In genomic region chr2:3964351-3964750, GRCm38 (mm10) we compare ENCODE assay signal across 8 mouse cellular contexts. TPM values are rescaled to one million over a fixed set of nuclear protein-coding genes. Genes with fewer than 3 reads are reported as not detected.
DNase-seq lines count a peak whose midpoint lies in the region; ATAC-seq and TF ChIP-seq lines count a peak whose summit lies in the region.

No protein-coding gene starts in this region.

- TF ChIP-seq CTCF in cerebellum, adult 2 months (IDR thresholded peaks at IDR 0.05; ENCODE audit: borderline replicate concordance, insufficient read depth, low read depth, low read length) = no peak

- WGBS in cerebellum, adult 2 months = 91% methylated on average over 4 of the region's 4 CpGs
- WGBS in embryonic facial prominence, embryonic 15.5 days = 93% methylated on average over 4 of the region's 4 CpGs
- 93% methylated on average over 4 of the region's 4 CpGs for WGBS in limb, embryonic 13.5 days

- H3K4me2 ChIP-seq in embryonic facial prominence, embryonic 15.5 days (replicated peaks) = no peak overlapping the region
- H3K4me2 ChIP-seq in limb, embryonic 13.5 days (replicated peaks) = no peak overlapping the region

- no peaks in the 10 kb centered on the region for H3K27me3 ChIP-seq in cerebellum, adult 2 months (ENCODE audit: control insufficient read depth, insufficient read depth, low read length)
- H3K27me3 ChIP-seq in embryonic facial prominence, embryonic 15.5 days = no peaks in the 10 kb centered on the region
- H3K27me3 ChIP-seq in limb, embryonic 13.5 days = no peaks in the 10 kb centered on the region

- ATAC-seq in cerebellum, adult (ENCODE audit: insufficient number of reproducible peaks, low FRiP score, low TSS enrichment) = peak; percentile 100
- ATAC-seq in embryonic facial prominence, embryonic 15.5 days (ENCODE audit: insufficient number of reproducible peaks, low FRiP score, low TSS enrichment, low read depth) = peak; percentile 100
- peak; percentile 100 for ATAC-seq in limb, embryonic 13.5 days (ENCODE audit: low FRiP score, low read depth)

- H3K9ac ChIP-seq in embryonic facial prominence, embryonic 15.5 days = no peak overlapping the region
- no peak overlapping the region for H3K9ac ChIP-seq in limb, embryonic 13.5 days

- H3K27ac ChIP-seq in cerebellum, adult 2 months (ENCODE audit: insufficient read depth, low read length) = no peak overlapping the region
- no peak overlapping the region for H3K27ac ChIP-seq in embryonic facial prominence, embryonic 15.5 days (replicated peaks)
- H3K27ac ChIP-seq in limb, embryonic 13.5 days = no peak overlapping the region

- no peak overlapping the region for H3K4me3 ChIP-seq in cerebellum, adult 2 months (replicated peaks; ENCODE audit: insufficient read depth, low read depth, low read length)
- no peak overlapping the region for H3K4me3 ChIP-seq in embryonic facial prominence, embryonic 15.5 days (replicated peaks)
- H3K4me3 ChIP-seq in limb, embryonic 13.5 days = no peak overlapping the region

- H3K9me3 ChIP-seq in embryonic facial prominence, embryonic 15.5 days (replicated peaks) = no peaks in the 10 kb centered on the region
- H3K9me3 ChIP-seq in limb, embryonic 13.5 days = 0 out of 2 replicates have a peak, but pooled peaks cover 3% of the 10 kb centered on the region

- no peaks in the 10 kb centered on the region for H3K36me3 ChIP-seq in embryonic facial prominence, embryonic 15.5 days
- H3K36me3 ChIP-seq in limb, embryonic 13.5 days = no peaks in the 10 kb centered on the region

- no peaks in the 10 kb centered on the region for H3K4me1 ChIP-seq in cerebellum, adult 2 months (ENCODE audit: control insufficient read depth, insufficient read depth, low read length)
- H3K4me1 ChIP-seq in embryonic facial prominence, embryonic 15.5 days = no peaks in the 10 kb centered on the region
- no peaks in the 10 kb centered on the region for H3K4me1 ChIP-seq in limb, embryonic 13.5 days

- DNase-seq in cerebellum, adult 2 months = no peak
- DNase-seq in CD4-positive, CD25-positive, alpha-beta regulatory T cell, adult 2 months (ENCODE audit: low read depth, low spot score) = peak; percentile 59
- DNase-seq in retina, postnatal 7 days (ENCODE audit: low read depth, low spot score) = peak; percentile 92
- DNase-seq in testis, postnatal 10 days (ENCODE audit: low spot score) = no peak
- DNase-seq in layer of hippocampus, postnatal 10 days (ENCODE audit: low spot score in 2 of 2) = no peak

- TF ChIP-seq POLR2A in cerebellum, adult 2 months (IDR thresholded peaks at IDR 0.05; ENCODE audit: borderline replicate concordance, insufficient read depth, low read length) = no peak

RNA-seq across cellular contexts. Expression of gene Frmd4a, which starts 53.2 kb away (rescaled TPM):
- 32.9 and 33.6 TPM in 2 replicates for polyA plus RNA-seq in cerebellum, adult 2 months (2012; rRNA removed)
- polyA plus RNA-seq in embryonic facial prominence, embryonic 15.5 days (2015; fragmentation: Nextera tagmentation; extraction: Ambion mirVana) = 39.5 and 40.1 TPM in 2 replicates
- polyA plus RNA-seq in limb, embryonic 13.5 days (2015; fragmentation: Nextera tagmentation; extraction: Ambion mirVana) = 63.2 and 68.1 TPM in 2 replicates
- 100 to 1,000 TPM; 114 to 128 TPM for total RNA-seq in layer of hippocampus, postnatal 10 days (2021)

Comparison
In these comparisons a context has a peak if more than half of its experiments do, and no peak if none do; other contexts are left out.
1. DNase-seq: peak in CD4-positive, CD25-positive, alpha-beta regulatory T cell, adult 2 months (single experiment) and retina, postnatal 7 days (single experiment); none in cerebellum, adult 2 months (0 of 2), testis, postnatal 10 days (single experiment) and layer of hippocampus, postnatal 10 days (0 of 2).
2. Peak in every context shown above with its lines, with median percentiles within 50 percentile points of each other: ATAC-seq.